Mouse (Mus musculus): ENCODE measurements around the gene Sema3b. TPM values are rescaled to one million over a fixed set of nuclear protein-coding genes. Genes with fewer than 3 reads are reported as not detected.
"Not testable (repeated sequence)": the region's sequence is repeated elsewhere in the genome, so short reads cannot be mapped to it uniquely, and the experiment has no call there.

Gene Sema3b
- total and polyA plus RNA-seq, 2 experiments from 2014 or later: 4.0 to 16.7 TPM

DNA sequence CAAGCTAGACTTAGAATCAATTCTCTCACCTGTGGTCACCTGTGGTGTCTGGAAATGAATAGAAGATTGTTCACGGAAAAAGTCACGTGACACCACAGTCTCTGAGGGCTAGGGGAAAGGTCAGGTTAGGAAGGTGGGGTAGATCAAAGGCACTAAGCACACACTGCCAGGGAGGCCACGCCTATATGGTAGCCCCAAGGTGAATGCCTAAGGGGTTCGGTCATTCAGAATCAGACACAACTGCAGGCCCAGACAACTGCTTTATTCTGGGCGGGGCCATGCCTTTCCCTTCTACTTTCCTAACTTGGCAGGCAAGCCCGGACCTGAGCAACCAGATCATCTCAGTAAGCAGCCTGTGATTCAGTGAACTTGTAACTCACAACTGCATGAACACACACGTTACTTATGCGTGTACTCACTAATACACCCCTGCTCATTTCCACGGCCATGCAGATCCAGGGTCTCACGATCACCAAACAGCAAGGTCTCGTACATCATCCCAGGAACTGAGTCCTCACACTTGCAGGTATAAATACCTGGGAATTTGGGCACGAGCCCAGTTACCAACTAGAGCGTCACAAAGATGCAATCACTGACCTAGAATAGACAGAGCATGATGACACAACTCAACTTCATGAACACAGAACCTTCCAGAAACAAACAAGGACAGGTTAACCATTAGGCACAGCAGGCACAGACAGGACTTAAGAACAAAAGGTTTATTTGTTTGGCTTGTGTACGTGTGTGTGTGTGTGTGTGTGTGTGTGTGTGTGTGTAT lies 33.3 kb downstream of the Sema3b start:
- Histone ChIP-seq H3K4me1 (ENCODE audit: insufficient read depth, low read length) (peaks cover 9% of the 10 kb centered on the region; the same call in 1 of the 2 replicates), H3K9ac (replicated peaks; ENCODE audit: low read length, poor library complexity, severe bottlenecking) (no peak overlapping the region), H3K4me3 (ENCODE audit: low read depth, low read length) (no peak overlapping the region), H3K36me3 (ENCODE audit: insufficient read depth, low read length) (peaks cover 14% of the 10 kb centered on the region), H3K27ac (ENCODE audit: low read depth, low read length) (no peak overlapping the region), H3K4me2 (ENCODE audit: low read depth, low read length, poor library complexity, severe bottlenecking) (no peak overlapping the region), H3K27me3 (ENCODE audit: insufficient read depth, low read length) (no peaks in the 10 kb centered on the region), H3K9me3 (ENCODE audit: low read length) (no peaks in the 10 kb centered on the region)
- DNase-seq (ENCODE audit: low spot score): no peak
- no peak for TF ChIP-seq CTCF (IDR thresholded peaks at IDR 0.05)
- no peak for ATAC-seq (ENCODE audit: low FRiP score)
- WGBS: 88% methylated on average over 14 of the region's 14 CpGs

DNA sequence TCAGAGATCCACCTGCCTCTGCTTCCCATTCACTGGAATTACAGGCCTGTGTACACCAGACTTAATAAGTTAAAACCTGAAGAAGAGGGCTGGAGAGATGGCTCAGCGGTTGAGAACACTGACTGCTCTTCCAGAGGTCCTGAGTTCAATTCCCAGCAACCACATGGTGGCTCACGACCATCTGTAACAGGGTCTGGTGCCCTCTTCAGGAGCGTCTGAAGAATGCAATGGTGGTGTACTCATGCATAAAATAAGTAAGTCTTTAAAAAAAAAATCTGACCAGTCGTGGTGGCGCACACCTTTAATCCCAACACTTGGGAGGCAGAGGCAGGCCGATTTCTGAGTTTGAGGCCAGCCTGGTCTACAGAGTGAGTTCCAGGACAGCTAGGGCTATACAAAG lies 35.3 kb downstream of the Sema3b start:
- not testable (repeated sequence) for ATAC-seq (ENCODE audit: low FRiP score); H3K4me3 ChIP-seq (ENCODE audit: low read depth, low read length); DNase-seq (ENCODE audit: low spot score); H3K4me2 ChIP-seq (ENCODE audit: low read depth, low read length, poor library complexity, severe bottlenecking); H3K9ac ChIP-seq (replicated peaks; ENCODE audit: low read length, poor library complexity, severe bottlenecking); H3K9me3 ChIP-seq (ENCODE audit: low read length); H3K27ac ChIP-seq (ENCODE audit: low read depth, low read length); H3K27me3 ChIP-seq (ENCODE audit: insufficient read depth, low read length)
- 84% methylated on average over 6 of the region's 6 CpGs for WGBS
- 0 out of 2 replicates have a peak, but pooled peaks have one; percentile 11 for TF ChIP-seq CTCF (IDR thresholded peaks at IDR 0.05)
- Histone ChIP-seq H3K4me1 (ENCODE audit: insufficient read depth, low read length) (peaks cover 12% of the 10 kb centered on the region; the same call in 1 of the 2 replicates), H3K36me3 (ENCODE audit: insufficient read depth, low read length) (peaks cover 15% of the 10 kb centered on the region)

DNA sequence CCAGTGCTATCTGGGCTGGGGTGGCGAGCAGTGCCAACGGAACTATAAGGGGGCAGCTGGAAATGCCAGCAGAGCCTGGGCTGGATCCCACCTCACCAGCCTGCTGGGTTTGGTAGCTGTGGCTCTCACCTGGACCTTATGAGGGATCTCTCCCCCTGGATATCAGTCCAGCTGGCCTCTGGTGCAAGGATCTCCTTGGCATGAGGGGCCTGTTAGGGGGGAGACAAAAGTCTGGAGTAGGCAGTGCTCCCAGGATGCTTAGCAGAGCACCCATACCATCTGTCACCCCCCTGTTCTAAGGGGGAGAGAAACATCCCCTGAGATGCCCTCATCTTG lies 36.7 kb downstream of the Sema3b start:
- DNase-seq (ENCODE audit: low spot score): no peak
- Histone ChIP-seq H3K27ac (ENCODE audit: low read depth, low read length) (no peak overlapping the region), H3K9ac (replicated peaks; ENCODE audit: low read length, poor library complexity, severe bottlenecking) (no peak overlapping the region), H3K4me3 (ENCODE audit: low read depth, low read length) (no peak overlapping the region), H3K4me2 (ENCODE audit: low read depth, low read length, poor library complexity, severe bottlenecking) (no peak overlapping the region), H3K9me3 (ENCODE audit: low read length) (no peaks in the 10 kb centered on the region), H3K27me3 (ENCODE audit: insufficient read depth, low read length) (no peaks in the 10 kb centered on the region), H3K36me3 (ENCODE audit: insufficient read depth, low read length) (peaks cover 15% of the 10 kb centered on the region), H3K4me1 (ENCODE audit: insufficient read depth, low read length) (peaks cover 20% of the 10 kb centered on the region)
- no peak for ATAC-seq (ENCODE audit: low FRiP score)
- 100% methylated on average over 2 of the region's 2 CpGs for WGBS
- TF ChIP-seq CTCF (IDR thresholded peaks at IDR 0.05): no peak

DNA sequence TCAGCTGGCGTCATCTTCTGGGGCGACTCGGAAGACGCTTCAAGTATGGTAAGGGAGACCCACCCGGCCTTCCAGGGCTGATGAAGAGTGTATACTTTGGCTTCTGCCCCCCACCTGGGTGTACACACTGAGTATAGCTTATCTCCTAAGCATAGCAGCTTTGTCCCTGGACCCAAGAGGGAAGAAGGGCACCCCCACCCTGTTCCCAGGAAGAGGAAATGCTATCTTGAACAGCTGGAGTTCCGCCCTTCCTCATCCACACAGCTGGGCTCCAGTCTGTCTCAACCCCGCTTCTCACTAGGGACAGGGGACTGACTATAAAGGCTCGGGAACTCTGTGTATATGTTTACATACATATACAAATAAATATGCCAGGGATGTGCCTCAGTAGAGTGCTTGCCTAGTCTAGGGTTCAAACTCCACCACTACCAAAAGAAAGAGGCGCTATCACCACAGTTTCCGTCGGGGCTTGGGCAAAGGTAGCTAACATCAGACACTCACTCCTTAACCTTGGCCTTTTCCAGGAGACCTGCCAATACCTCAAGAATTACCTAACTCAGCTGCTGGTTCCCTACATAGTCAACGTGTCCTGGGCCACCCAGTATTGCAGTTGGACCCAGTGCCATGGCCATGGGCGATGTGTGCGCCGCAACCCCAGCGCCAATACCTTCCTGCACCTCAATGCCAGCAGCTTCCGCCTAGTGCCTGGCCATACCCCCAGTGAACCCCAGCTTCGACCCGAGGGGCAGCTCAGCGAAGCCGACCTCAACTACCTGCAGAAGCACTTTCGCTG lies 37.3 kb downstream of the Sema3b start:
- no peak overlapping the region for H3K4me3 ChIP-seq (ENCODE audit: low read depth, low read length)
- H3K27me3 ChIP-seq (ENCODE audit: insufficient read depth, low read length): no peaks in the 10 kb centered on the region
- WGBS: 93% methylated on average over 22 of the region's 22 CpGs
- peaks cover 15% of the 10 kb centered on the region for H3K36me3 ChIP-seq (ENCODE audit: insufficient read depth, low read length)
- no peak overlapping the region for H3K27ac ChIP-seq (ENCODE audit: low read depth, low read length)
- peaks cover 20% of the 10 kb centered on the region for H3K4me1 ChIP-seq (ENCODE audit: insufficient read depth, low read length)
- DNase-seq (ENCODE audit: low spot score): no peak
- no peak overlapping the region for H3K4me2 ChIP-seq (ENCODE audit: low read depth, low read length, poor library complexity, severe bottlenecking)
- no peak for ATAC-seq (ENCODE audit: low FRiP score)
- H3K9me3 ChIP-seq (ENCODE audit: low read length): no peaks in the 10 kb centered on the region
- no peak for TF ChIP-seq CTCF (IDR thresholded peaks at IDR 0.05)
- no peak overlapping the region for H3K9ac ChIP-seq (replicated peaks; ENCODE audit: low read length, poor library complexity, severe bottlenecking)

DNA sequence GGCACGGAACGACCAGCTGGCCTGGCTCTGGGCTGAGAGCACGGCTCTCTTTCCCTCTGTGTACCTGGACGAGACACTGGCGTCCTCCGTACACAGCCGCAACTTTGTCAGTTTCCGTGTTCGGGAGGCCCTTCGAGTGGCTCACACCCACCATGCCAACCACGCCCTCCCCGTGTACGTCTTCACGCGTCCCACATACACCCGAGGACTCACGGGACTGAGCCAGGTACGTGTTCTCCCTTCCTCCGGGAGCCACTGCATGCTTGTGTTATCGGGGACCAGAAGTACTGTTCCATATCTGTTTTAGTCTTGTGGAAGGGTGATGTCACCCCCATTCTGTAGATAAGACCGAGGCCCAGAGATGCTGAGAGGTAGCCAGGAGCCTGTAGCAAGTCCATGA lies 38.2 kb downstream of the Sema3b start:
- WGBS: 94% methylated on average over 21 of the region's 21 CpGs
- Histone ChIP-seq H3K4me1 (ENCODE audit: insufficient read depth, low read length) (peaks cover 20% of the 10 kb centered on the region), H3K9ac (replicated peaks; ENCODE audit: low read length, poor library complexity, severe bottlenecking) (no peak overlapping the region), H3K9me3 (ENCODE audit: low read length) (no peaks in the 10 kb centered on the region), H3K4me2 (ENCODE audit: low read depth, low read length, poor library complexity, severe bottlenecking) (peak overlapping the region; percentile 80; the same call in 1 of the 2 replicates), H3K36me3 (ENCODE audit: insufficient read depth, low read length) (peaks cover 15% of the 10 kb centered on the region), H3K4me3 (ENCODE audit: low read depth, low read length) (no peak overlapping the region; the same call in 1 of the 2 replicates), H3K27me3 (ENCODE audit: insufficient read depth, low read length) (no peaks in the 10 kb centered on the region), H3K27ac (ENCODE audit: low read depth, low read length) (no peak overlapping the region)
- ATAC-seq (ENCODE audit: low FRiP score) (no peak), DNase-seq (ENCODE audit: low spot score) (no peak)
- no peak for TF ChIP-seq CTCF (IDR thresholded peaks at IDR 0.05)

DNA sequence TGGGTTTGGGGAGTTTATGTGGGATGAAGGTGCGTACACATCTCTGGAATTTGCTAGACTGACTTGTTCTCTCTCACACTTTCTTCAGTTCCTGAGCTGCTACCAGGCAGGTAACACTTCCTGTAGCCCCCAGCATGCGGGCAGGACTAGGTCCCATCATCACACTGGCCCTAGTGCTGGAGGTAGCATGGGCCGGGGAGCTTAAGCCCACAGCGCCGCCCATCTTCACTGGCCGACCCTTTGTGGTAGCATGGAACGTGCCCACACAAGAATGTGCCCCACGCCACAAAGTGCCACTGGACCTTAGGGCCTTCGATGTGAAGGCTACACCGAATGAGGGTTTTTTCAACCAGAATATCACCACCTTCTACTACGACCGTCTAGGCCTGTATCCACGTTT lies 39.0 kb downstream of the Sema3b start:
- no peaks in the 10 kb centered on the region for H3K9me3 ChIP-seq (ENCODE audit: low read length)
- H3K9ac ChIP-seq (replicated peaks; ENCODE audit: low read length, poor library complexity, severe bottlenecking): peak overlapping the region; percentile 77
- H3K27ac ChIP-seq (ENCODE audit: low read depth, low read length): peak overlapping the region; percentile 80; the same call in 1 of the 2 replicates
- peaks cover 20% of the 10 kb centered on the region for H3K4me1 ChIP-seq (ENCODE audit: insufficient read depth, low read length)
- peaks cover 21% of the 10 kb centered on the region for H3K36me3 ChIP-seq (ENCODE audit: insufficient read depth, low read length)
- ATAC-seq (ENCODE audit: low FRiP score) (no peak), DNase-seq (ENCODE audit: low spot score) (no peak)
- peak overlapping the region; percentile 80 for H3K4me2 ChIP-seq (ENCODE audit: low read depth, low read length, poor library complexity, severe bottlenecking)
- H3K27me3 ChIP-seq (ENCODE audit: insufficient read depth, low read length): no peaks in the 10 kb centered on the region
- peak overlapping the region; percentile 76 for H3K4me3 ChIP-seq (ENCODE audit: low read depth, low read length)
- no peak for TF ChIP-seq CTCF (IDR thresholded peaks at IDR 0.05)
- WGBS: 47% methylated on average over 13 of the region's 13 CpGs

All from midbrain, postnatal 0 days (tissue).